Mouse (Mus musculus): ENCODE measurements around the gene Trabd. TPM values are rescaled to one million over a fixed set of nuclear protein-coding genes. Genes with fewer than 3 reads are reported as not detected.

The Trabd gene
- polyA plus RNA-seq (2021; fragmentation: Nextera tagmentation), result 9.3 and 10.5 TPM in 2 replicates
- long read RNA-seq, experiment 1, transcript Trabd-201 (10 exons, 2,439 nt), result major isoform, 27 of 35 reads
- long read RNA-seq, experiment 1, partial matches to known transcripts, result 3 of 35 reads
- long read RNA-seq, experiment 1, other reads (novel, unspliced or antisense), result 5 of 35 reads
- long read RNA-seq, experiment 2, full-length matches to known transcripts, result 103 of 114 reads
- long read RNA-seq, experiment 2, partial matches to known transcripts, result 1 of 114 reads
- long read RNA-seq, experiment 2, other reads (novel, unspliced or antisense), result 10 of 114 reads

GRCm38 (mm10) chr15:89074613-89075477 lies at the start of gene Trabd:
TSS of gene Trabd (plus strand) at chr15:89075124.

GRCm38 (mm10) chr15:89059161-89059931 lies 15.6 kb upstream of the Trabd start, which contains the start of gene Panx2:
TSS of gene Panx2 (plus strand) at chr15:89059734.

GRCm38 (mm10) chr15:89088607-89089247 lies 13.8 kb downstream of the Trabd start, which contains the start of gene Selenoo:
TSS of gene Selenoo (plus strand) at chr15:89089084.

GRCm38 (mm10) chr15:89122649-89123366 lies 47.9 kb downstream of the Trabd start, which contains the start of gene Tubgcp6:
TSS of gene Tubgcp6 (minus strand) at chr15:89123112.

GRCm38 (mm10) chr15:89128382-89129350 lies 53.7 kb downstream of the Trabd start, which contains the start of gene Hdac10:
TSS of gene Hdac10 (minus strand) at chr15:89128700.

Other genes with a start within 250 kb of the Trabd start
- gene Pim3, start 212.9 kb upstream of the Trabd start, polyA plus RNA-seq (2021; fragmentation: Nextera tagmentation), result 51.8 and 52.9 TPM in 2 replicates
- 0.14 and 0.16 TPM in 2 replicates for gene Ttll8, start 120.7 kb upstream of the Trabd start, polyA plus RNA-seq (2021; fragmentation: Nextera tagmentation)
- 158 and 160 TPM in 2 replicates for gene Mlc1, start 96.1 kb upstream of the Trabd start, polyA plus RNA-seq (2021; fragmentation: Nextera tagmentation)
- not detected in 2 replicates for gene Mov10l1, start 92.2 kb upstream of the Trabd start, polyA plus RNA-seq (2021; fragmentation: Nextera tagmentation)
- 18.1 and 20.3 TPM in 2 replicates for gene Panx2, start 15.4 kb upstream of the Trabd start, polyA plus RNA-seq (2021; fragmentation: Nextera tagmentation)
- gene Selenoo, start 14.0 kb downstream of the Trabd start, polyA plus RNA-seq (2021; fragmentation: Nextera tagmentation), result 20.8 and 28.2 TPM in 2 replicates
- gene Tubgcp6, start 48.0 kb downstream of the Trabd start, polyA plus RNA-seq (2021; fragmentation: Nextera tagmentation), result 2.8 and 2.9 TPM in 2 replicates
- gene Hdac10, start 53.6 kb downstream of the Trabd start, polyA plus RNA-seq (2021; fragmentation: Nextera tagmentation), result 4.4 and 4.5 TPM in 2 replicates
- gene Mapk12, start 65.6 kb downstream of the Trabd start, polyA plus RNA-seq (2021; fragmentation: Nextera tagmentation), result 2.2 and 2.5 TPM in 2 replicates
- 7.8 and 10.5 TPM in 2 replicates for gene Mapk11, start 74.5 kb downstream of the Trabd start, polyA plus RNA-seq (2021; fragmentation: Nextera tagmentation)
- gene Plxnb2, start 105.7 kb downstream of the Trabd start, polyA plus RNA-seq (2021; fragmentation: Nextera tagmentation), result 17.0 and 24.8 TPM in 2 replicates
- 11.3 and 11.9 TPM in 2 replicates for gene Dennd6b, start 121.4 kb downstream of the Trabd start, polyA plus RNA-seq (2021; fragmentation: Nextera tagmentation)
- 91.7 and 92.3 TPM in 2 replicates for gene Ppp6r2, start 136.4 kb downstream of the Trabd start, polyA plus RNA-seq (2021; fragmentation: Nextera tagmentation)
- gene Sbf1, start 240.2 kb downstream of the Trabd start, polyA plus RNA-seq (2021; fragmentation: Nextera tagmentation), result 100 and 139 TPM in 2 replicates
- not detected in 2 replicates for gene Adm2, start 247.6 kb downstream of the Trabd start, polyA plus RNA-seq (2021; fragmentation: Nextera tagmentation)